Mouse (Mus musculus): ENCODE data around the gene Krt16. TPM values are rescaled to one million over a fixed set of nuclear protein-coding genes. Genes with fewer than 3 reads are reported as not detected.

Krt16 gene
- polyA plus RNA-seq, 1 experiment: 4.8 TPM

DNA sequence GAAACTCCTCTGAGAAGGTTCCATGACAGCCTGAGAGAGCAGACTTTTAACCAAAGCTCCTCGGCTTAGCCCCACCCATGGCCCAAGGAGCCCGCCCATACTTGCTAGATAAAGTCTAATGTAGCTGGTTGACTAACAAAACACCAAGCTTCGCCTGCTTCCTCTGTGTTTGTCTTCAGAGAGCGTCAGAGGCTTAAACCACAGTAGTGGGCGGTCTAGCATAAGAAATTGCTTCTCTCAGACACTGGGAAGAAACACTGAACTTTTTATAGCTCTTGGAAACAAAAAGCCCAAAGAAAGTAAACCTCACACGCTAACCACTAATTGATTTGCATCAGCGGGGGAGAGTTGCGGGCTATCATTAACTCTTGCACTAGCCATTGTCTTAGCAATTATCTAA is 27.0 kb downstream of the Krt16 start:
- Histone ChIP-seq H3K27ac (ENCODE audit: control insufficient read depth, insufficient read depth, low read length) (no peak overlapping the region), H3K4me3 (ENCODE audit: control insufficient read depth, insufficient read depth, low read length) (no peak overlapping the region), H3K27me3 (ENCODE audit: control insufficient read depth, insufficient read depth, low read length) (no peaks in the 10 kb centered on the region), H3K4me1 (replicated peaks; ENCODE audit: control insufficient read depth, insufficient read depth, low read length) (no peaks in the 10 kb centered on the region), H3K36me3 (ENCODE audit: control insufficient read depth, insufficient read depth, low read length) (no peaks in the 10 kb centered on the region)
- TF ChIP-seq CTCF (IDR thresholded peaks at IDR 0.05; ENCODE audit: borderline replicate concordance, control insufficient read depth, extremely low read depth, insufficient read depth, low read length, poor library complexity) (no peak), POLR2A (IDR thresholded peaks at IDR 0.05; ENCODE audit: control insufficient read depth, extremely low read depth, insufficient read depth, low read length, poor library complexity) (no peak)
- 73% methylated on average over 8 of the region's 8 CpGs for WGBS
- DNase-seq: no peak

DNA sequence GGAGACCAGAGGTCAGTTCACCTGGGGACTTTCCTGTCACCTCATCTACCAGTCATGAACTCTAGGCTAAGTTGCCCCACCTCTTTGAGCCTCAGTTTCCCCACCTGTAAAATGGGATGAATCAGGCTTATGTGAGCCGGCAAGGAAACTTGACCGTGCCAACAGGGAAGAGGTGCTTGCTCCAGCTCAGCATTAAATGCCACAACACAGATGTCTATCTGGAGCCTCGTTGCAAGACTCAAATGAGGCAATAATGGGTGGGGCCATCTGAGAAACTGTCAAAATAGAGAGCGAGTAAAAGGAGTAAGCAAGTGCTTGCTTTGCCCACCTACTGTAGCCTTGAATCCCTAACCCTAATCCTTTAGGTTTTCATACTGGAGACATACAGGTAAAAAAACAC is 29.4 kb downstream of the Krt16 start:
- DNase-seq: no peak
- no peaks in the 10 kb centered on the region for H3K36me3 ChIP-seq (ENCODE audit: control insufficient read depth, insufficient read depth, low read length)
- TF ChIP-seq POLR2A (IDR thresholded peaks at IDR 0.05; ENCODE audit: control insufficient read depth, extremely low read depth, insufficient read depth, low read length, poor library complexity) (no peak), CTCF (IDR thresholded peaks at IDR 0.05; ENCODE audit: borderline replicate concordance, control insufficient read depth, extremely low read depth, insufficient read depth, low read length, poor library complexity) (no peak)
- H3K27me3 ChIP-seq (ENCODE audit: control insufficient read depth, insufficient read depth, low read length): no peaks in the 10 kb centered on the region
- H3K27ac ChIP-seq (ENCODE audit: control insufficient read depth, insufficient read depth, low read length): no peak overlapping the region
- H3K4me1 ChIP-seq (replicated peaks; ENCODE audit: control insufficient read depth, insufficient read depth, low read length): no peaks in the 10 kb centered on the region
- no peak overlapping the region for H3K4me3 ChIP-seq (ENCODE audit: control insufficient read depth, insufficient read depth, low read length)
- WGBS: 85% methylated on average over 4 of the region's 4 CpGs

DNA sequence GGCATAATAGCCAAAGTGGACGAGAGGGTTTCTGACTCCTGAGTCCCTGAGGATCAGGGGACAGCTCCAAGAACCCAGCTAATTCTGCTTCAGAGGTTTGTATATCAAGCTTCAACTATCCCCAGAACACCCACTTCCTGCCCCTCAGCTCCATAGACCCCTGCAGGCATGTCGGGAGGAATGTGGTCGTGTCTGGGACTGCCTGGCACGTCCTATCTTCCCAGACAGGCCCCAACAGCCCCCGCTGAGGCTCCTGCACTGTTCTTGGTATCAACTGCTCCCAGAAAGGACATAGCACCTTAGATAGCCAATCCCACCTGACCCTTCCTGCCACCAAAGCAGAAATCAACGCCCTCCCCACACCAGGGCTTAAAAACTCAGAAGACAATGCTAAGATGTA is 40.2 kb downstream of the Krt16 start:
- TF ChIP-seq CTCF (IDR thresholded peaks at IDR 0.05; ENCODE audit: borderline replicate concordance, control insufficient read depth, extremely low read depth, insufficient read depth, low read length, poor library complexity) (no peak), POLR2A (IDR thresholded peaks at IDR 0.05; ENCODE audit: control insufficient read depth, extremely low read depth, insufficient read depth, low read length, poor library complexity) (no peak)
- Histone ChIP-seq H3K36me3 (ENCODE audit: control insufficient read depth, insufficient read depth, low read length) (no peaks in the 10 kb centered on the region), H3K4me1 (replicated peaks; ENCODE audit: control insufficient read depth, insufficient read depth, low read length) (no peaks in the 10 kb centered on the region), H3K27ac (ENCODE audit: control insufficient read depth, insufficient read depth, low read length) (no peak overlapping the region), H3K27me3 (ENCODE audit: control insufficient read depth, insufficient read depth, low read length) (no peaks in the 10 kb centered on the region), H3K4me3 (ENCODE audit: control insufficient read depth, insufficient read depth, low read length) (no peak overlapping the region)
- no peak for DNase-seq
- WGBS: 54% methylated on average over 6 of the region's 6 CpGs

- no peaks in the 10 kb centered on the region for H3K27me3 ChIP-seq (ENCODE audit: control insufficient read depth, insufficient read depth, low read length)
- no peaks in the 10 kb centered on the region for H3K4me1 ChIP-seq (replicated peaks; ENCODE audit: control insufficient read depth, insufficient read depth, low read length)
- H3K36me3 ChIP-seq (ENCODE audit: control insufficient read depth, insufficient read depth, low read length): no peaks in the 10 kb centered on the region
- H3K4me3 ChIP-seq (ENCODE audit: control insufficient read depth, insufficient read depth, low read length): no peak within 1 kb of the TSS
- 88% methylated on average over 8 of the region's 8 CpGs for WGBS
- no peak for DNase-seq
- TF ChIP-seq CTCF (IDR thresholded peaks at IDR 0.05; ENCODE audit: borderline replicate concordance, control insufficient read depth, extremely low read depth, insufficient read depth, low read length, poor library complexity): no peak
- TF ChIP-seq POLR2A (IDR thresholded peaks at IDR 0.05; ENCODE audit: control insufficient read depth, extremely low read depth, insufficient read depth, low read length, poor library complexity): no peak
- no peak within 1 kb of the TSS for H3K27ac ChIP-seq (ENCODE audit: control insufficient read depth, insufficient read depth, low read length)
Measured at GRCm38 (mm10) chr11:100207498-100207897, 41.2 kb downstream of the Krt16 start, which contains the start of gene Krt14. TSS of gene Krt14 (minus strand) at chr11:100207548.

- DNase-seq: no peak
- 22% methylated on average over 6 of the region's 6 CpGs for WGBS
- Histone ChIP-seq H3K27me3 (ENCODE audit: control insufficient read depth, insufficient read depth, low read length) (no peaks in the 10 kb centered on the region), H3K36me3 (ENCODE audit: control insufficient read depth, insufficient read depth, low read length) (no peaks in the 10 kb centered on the region), H3K27ac (ENCODE audit: control insufficient read depth, insufficient read depth, low read length) (no peak overlapping the region), H3K4me1 (replicated peaks; ENCODE audit: control insufficient read depth, insufficient read depth, low read length) (no peaks in the 10 kb centered on the region), H3K4me3 (ENCODE audit: control insufficient read depth, insufficient read depth, low read length) (no peak overlapping the region)
- TF ChIP-seq POLR2A (IDR thresholded peaks at IDR 0.05; ENCODE audit: control insufficient read depth, extremely low read depth, insufficient read depth, low read length, poor library complexity) (no peak), CTCF (IDR thresholded peaks at IDR 0.05; ENCODE audit: borderline replicate concordance, control insufficient read depth, extremely low read depth, insufficient read depth, low read length, poor library complexity) (no peak)
Measured at GRCm38 (mm10) chr11:100203448-100203847, 45.3 kb downstream of the Krt16 start.

GRCm38 (mm10) chr11:100202906-100203305 is 45.8 kb downstream of the Krt16 start:
- TF ChIP-seq CTCF (IDR thresholded peaks at IDR 0.05; ENCODE audit: borderline replicate concordance, control insufficient read depth, extremely low read depth, insufficient read depth, low read length, poor library complexity) (no peak), POLR2A (IDR thresholded peaks at IDR 0.05; ENCODE audit: control insufficient read depth, extremely low read depth, insufficient read depth, low read length, poor library complexity) (no peak)
- DNase-seq: no peak
- Histone ChIP-seq H3K36me3 (ENCODE audit: control insufficient read depth, insufficient read depth, low read length) (no peaks in the 10 kb centered on the region), H3K4me1 (replicated peaks; ENCODE audit: control insufficient read depth, insufficient read depth, low read length) (no peaks in the 10 kb centered on the region), H3K27ac (ENCODE audit: control insufficient read depth, insufficient read depth, low read length) (no peak overlapping the region), H3K4me3 (ENCODE audit: control insufficient read depth, insufficient read depth, low read length) (no peak overlapping the region), H3K27me3 (ENCODE audit: control insufficient read depth, insufficient read depth, low read length) (no peaks in the 10 kb centered on the region)
- WGBS: 86% methylated on average over 4 of the region's 4 CpGs
